Mouse (Mus musculus) bone marrow macrophage, adult 2 months (primary cell): ENCODE data around the gene Selenoi.

Experiments used
- CTCF ChIP-seq: IDR thresholded peaks from 2 replicates; pipeline ENCODE4 v1.5.1; 2012; ENCODE audit warnings: low read depth, mild to moderate bottlenecking, low read length, moderate library complexity
- POLR2A ChIP-seq: IDR thresholded peaks from 2 replicates; pipeline ENCODE4 v1.6.1; 2012; ENCODE audit warnings: mild to moderate bottlenecking, low read depth, low read length, borderline replicate concordance

GRCm38 (mm10) chr5:30219715-30220114, 12.7 kb upstream of the Selenoi start:
- TF ChIP-seq CTCF = no peak
- no peak for TF ChIP-seq POLR2A
